Comparison of ENCODE assay signal across 26 mouse cellular contexts in the genomic region with DNA sequence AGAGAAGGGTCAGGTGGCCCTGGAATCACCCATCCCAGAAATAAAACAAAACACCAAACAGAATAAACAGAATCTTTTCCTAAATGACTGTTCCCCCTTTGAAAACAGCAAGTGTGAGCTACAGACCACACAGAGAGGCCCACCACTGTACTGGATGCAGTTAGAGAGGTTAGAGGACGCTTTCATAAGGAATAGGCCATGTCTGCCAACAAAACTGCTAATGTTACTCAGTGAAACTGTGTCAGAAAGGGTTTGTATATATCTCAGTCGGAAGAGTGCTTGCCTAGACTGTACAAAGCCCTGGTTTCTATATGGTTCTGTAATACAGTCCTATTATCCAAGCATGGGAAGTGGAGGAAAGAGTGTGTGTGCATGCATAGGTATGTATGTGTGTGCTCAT.
A peak's percentile ranks its signal among the peaks of the same experiment; 100 is the strongest.
DNase-seq lines count a peak whose midpoint lies in the region; ATAC-seq and TF ChIP-seq lines count a peak whose summit lies in the region.
"Had no signal": no experiment of that assay in that cellular context is flagged by ENCODE, and none has a peak within 500 bp of the region (broad histone marks: within the 10 kb centered on the region; RNA-seq: fewer than 3 reads in every experiment).

No protein-coding gene starts in this region.

- peaks cover 22% of the 10 kb centered on the region for H3K4me1 ChIP-seq in kidney, embryonic 15.5 days
- H3K4me1 ChIP-seq in lung, embryonic 16.5 days (replicated peaks; ENCODE audit: control insufficient read depth, insufficient read depth, low read length), result peaks cover 18% of the 10 kb centered on the region
- 0 out of 2 replicates have a peak, but pooled peaks cover 6% of the 10 kb centered on the region for H3K4me1 ChIP-seq in stomach, embryonic 15.5 days
- H3K4me1 ChIP-seq in stomach, postnatal 0 days (replicated peaks; ENCODE audit: control insufficient read depth, insufficient read depth), result no peaks in the 10 kb centered on the region
- H3K4me1 ChIP-seq: forebrain, embryonic 12.5 days; forebrain, embryonic 15.5 days had no signal

- no peak overlapping the region for H3K9ac ChIP-seq in kidney, embryonic 15.5 days
- H3K9ac ChIP-seq in lung, embryonic 16.5 days (ENCODE audit: low read length), result no peak overlapping the region
- no peak overlapping the region for H3K9ac ChIP-seq in stomach, embryonic 15.5 days
- no peak overlapping the region for H3K9ac ChIP-seq in stomach, postnatal 0 days (ENCODE audit: low read length)
- H3K9ac ChIP-seq: embryonic facial prominence, embryonic 13.5 days; forebrain, embryonic 12.5 days; forebrain, embryonic 15.5 days; heart, embryonic 13.5 days; hindbrain, embryonic 14.5 days had no signal

- 78% methylated on average over 2 of the region's 2 CpGs for WGBS in kidney, embryonic 15.5 days
- WGBS in lung, embryonic 16.5 days, result 42% methylated on average over 2 of the region's 2 CpGs
- WGBS in stomach, embryonic 15.5 days, result 37% methylated on average over 2 of the region's 2 CpGs
- WGBS in stomach, postnatal 0 days, result 47% methylated on average over 2 of the region's 2 CpGs

- no peak overlapping the region for H3K4me2 ChIP-seq in kidney, embryonic 15.5 days
- no peak overlapping the region for H3K4me2 ChIP-seq in lung, embryonic 16.5 days (ENCODE audit: low read depth, low read length)
- no peak overlapping the region for H3K4me2 ChIP-seq in stomach, embryonic 15.5 days
- no peak overlapping the region for H3K4me2 ChIP-seq in stomach, postnatal 0 days (replicated peaks; ENCODE audit: low read depth)
- H3K4me2 ChIP-seq: embryonic facial prominence, embryonic 13.5 days; forebrain, embryonic 12.5 days; forebrain, embryonic 15.5 days; heart, embryonic 13.5 days; hindbrain, embryonic 14.5 days had no signal

- no peaks in the 10 kb centered on the region for H3K36me3 ChIP-seq in kidney, embryonic 15.5 days
- H3K36me3 ChIP-seq in lung, embryonic 16.5 days (ENCODE audit: control insufficient read depth, insufficient read depth, low read length), result no peaks in the 10 kb centered on the region
- H3K36me3 ChIP-seq in stomach, embryonic 15.5 days, result no peaks in the 10 kb centered on the region
- no peaks in the 10 kb centered on the region for H3K36me3 ChIP-seq in stomach, postnatal 0 days (ENCODE audit: control insufficient read depth, insufficient read depth, low read length)
- H3K36me3 ChIP-seq: embryonic facial prominence, embryonic 10.5 days; embryonic facial prominence, embryonic 13.5 days; forebrain, embryonic 12.5 days; forebrain, embryonic 15.5 days; heart, embryonic 10.5 days; heart, embryonic 13.5 days had no signal

- TF ChIP-seq EP300 in stomach, postnatal 0 days (optimal IDR thresholded peaks at IDR 0.05), result no peak

- no peaks in the 10 kb centered on the region for H3K9me3 ChIP-seq in kidney, embryonic 15.5 days (replicated peaks)
- H3K9me3 ChIP-seq in lung, embryonic 16.5 days (ENCODE audit: control insufficient read depth, low read length), result no peaks in the 10 kb centered on the region
- no peaks in the 10 kb centered on the region for H3K9me3 ChIP-seq in stomach, embryonic 15.5 days
- no peaks in the 10 kb centered on the region for H3K9me3 ChIP-seq in stomach, postnatal 0 days (ENCODE audit: control insufficient read depth, low read length)
- H3K9me3 ChIP-seq: embryonic facial prominence, embryonic 10.5 days; embryonic facial prominence, embryonic 13.5 days; forebrain, embryonic 12.5 days; forebrain, embryonic 15.5 days; heart, embryonic 10.5 days; heart, embryonic 13.5 days had no signal

- no peak for DNase-seq in kidney, postnatal 36 days
- no peak for DNase-seq in lung, postnatal 36 days
- DNase-seq in stomach, postnatal 0 days (ENCODE audit: low spot score), result no peak
- DNase-seq: adrenal gland, adult 8-10 months; adrenal gland, postnatal 25 days; cerebellum, adult 11-12 months; cerebellum, adult 8-10 months; cerebellum, postnatal 10 days; cerebellum, postnatal 36 days; embryo, embryonic 11 days; gastrocnemius, postnatal 10 days; gastrocnemius, postnatal 36 days; heart, postnatal 14 days had no signal

- 0 out of 2 replicates have a peak, but pooled peaks cover 8% of the 10 kb centered on the region for H3K27me3 ChIP-seq in kidney, embryonic 15.5 days
- no peaks in the 10 kb centered on the region for H3K27me3 ChIP-seq in lung, embryonic 16.5 days (ENCODE audit: control insufficient read depth, insufficient read depth, low read depth, low read length)
- H3K27me3 ChIP-seq in stomach, embryonic 15.5 days (replicated peaks), result no peaks in the 10 kb centered on the region
- H3K27me3 ChIP-seq in stomach, postnatal 0 days (ENCODE audit: control insufficient read depth, insufficient read depth, low read length), result no peaks in the 10 kb centered on the region
- H3K27me3 ChIP-seq: embryonic facial prominence, embryonic 13.5 days; forebrain, embryonic 12.5 days; forebrain, embryonic 15.5 days had no signal

- H3K27ac ChIP-seq in kidney, embryonic 15.5 days, result 0 out of 2 replicates have a peak overlapping the region, but pooled peaks have one; percentile 14
- H3K27ac ChIP-seq in lung, embryonic 16.5 days (ENCODE audit: low read length), result no peak overlapping the region; the same call in 1 of the 2 replicates
- H3K27ac ChIP-seq in stomach, embryonic 15.5 days, result peak overlapping the region; percentile 27; the same call in 1 of the 2 replicates
- H3K27ac ChIP-seq in stomach, postnatal 0 days (replicated peaks), result no peak overlapping the region
- H3K27ac ChIP-seq: embryonic facial prominence, embryonic 10.5 days; embryonic facial prominence, embryonic 13.5 days; forebrain, embryonic 12.5 days; forebrain, embryonic 15.5 days; heart, adult 2 months; heart, embryonic 10.5 days; hindbrain, embryonic 14.5 days had no signal

- no peak for TF ChIP-seq CTCF in stomach, postnatal 0 days (IDR thresholded peaks at IDR 0.05; ENCODE audit: low read depth)

- no peak for ATAC-seq in kidney, embryonic 15.5 days (replicated peaks; ENCODE audit: low FRiP score)
- peak; percentile 62 for ATAC-seq in lung, embryonic 16.5 days (ENCODE audit: low read depth)
- peak; percentile 22; the same call in 1 of the 2 replicates for ATAC-seq in stomach, embryonic 15.5 days (ENCODE audit: insufficient read depth, low FRiP score, low read depth)
- ATAC-seq in stomach, postnatal 0 days (ENCODE audit: low FRiP score, low TSS enrichment), result no peak
- ATAC-seq: activated CD4-positive, CD25-positive, alpha-beta regulatory T cell, adult 4 months; forebrain, embryonic 15.5 days had no signal

- no peak overlapping the region for H3K4me3 ChIP-seq in kidney, embryonic 15.5 days (replicated peaks)
- no peak overlapping the region for H3K4me3 ChIP-seq in lung, embryonic 16.5 days (ENCODE audit: low read length)
- H3K4me3 ChIP-seq in stomach, embryonic 15.5 days (replicated peaks), result no peak overlapping the region
- no peak overlapping the region for H3K4me3 ChIP-seq in stomach, postnatal 0 days (ENCODE audit: low read depth, low read length)
- H3K4me3 ChIP-seq: embryonic facial prominence, embryonic 10.5 days; embryonic facial prominence, embryonic 13.5 days; erythroblast, embryonic 14.5 days; forebrain, embryonic 12.5 days; forebrain, embryonic 15.5 days; heart, adult 2 months; heart, embryonic 10.5 days; heart, embryonic 13.5 days had no signal

Comparison
In these comparisons a context has a peak if more than half of its experiments do, and no peak if none do; other contexts are left out.
1. ATAC-seq: peak in lung, embryonic 16.5 days (single experiment) and stomach, embryonic 15.5 days (single experiment); none in kidney, embryonic 15.5 days (single experiment) and stomach, postnatal 0 days (single experiment).
2. H3K27ac ChIP-seq: peak in kidney, embryonic 15.5 days (single experiment) and stomach, embryonic 15.5 days (single experiment); none in lung, embryonic 16.5 days (single experiment) and stomach, postnatal 0 days (single experiment).